Comparison of ENCODE assay signal across 9 mouse cellular contexts in genomic region chr3:79838751-79839150, GRCm38 (mm10). TPM values are rescaled to one million over a fixed set of nuclear protein-coding genes. Genes with fewer than 3 reads are reported as not detected.
A peak's percentile ranks its signal among the peaks of the same experiment; 100 is the strongest.
DNase-seq lines count a peak whose midpoint lies in the region; TF ChIP-seq lines count a peak whose summit lies in the region.
"Had no signal": no experiment of that assay in that cellular context is flagged by ENCODE, and none has a peak within 500 bp of the region (broad histone marks: within the 10 kb centered on the region; RNA-seq: fewer than 3 reads in every experiment).

No protein-coding gene starts in this region.

- no peak overlapping the region for H3K4me3 ChIP-seq in left cerebral cortex, adult 2 months
- H3K4me3 ChIP-seq in embryonic fibroblast, embryonic 13.5 days (ENCODE audit: insufficient read depth, low read length), result no peak overlapping the region
- H3K4me3 ChIP-seq: heart, embryonic 12.5 days had no signal

- H3K4me1 ChIP-seq in embryonic fibroblast, embryonic 13.5 days (ENCODE audit: control insufficient read depth, insufficient read depth, low read length), result no peaks in the 10 kb centered on the region

- no peak for TF ChIP-seq POLR2A in embryonic fibroblast, embryonic 13.5 days (IDR thresholded peaks at IDR 0.05; ENCODE audit: low read depth, low read length)

- intact Hi-C loops in left cerebral cortex, adult 2 months (cut with DNase I), result no loop called here
- intact Hi-C loops in left cerebral cortex, postnatal 36 days (cut with DNase I), result no loop called here

- DNase-seq in adrenal gland, postnatal 36 days, result peak; percentile 25 to 26
- DNase-seq in adrenal gland, adult 18-20 months (ENCODE audit: low spot score in 2 of 2), result no peak
- DNase-seq in left cerebral cortex, adult 2 months (ENCODE audit: extremely low spot score in 1 of 2, low spot score in 2 of 2), result no peak
- DNase-seq in left cerebral cortex, postnatal 36 days (ENCODE audit: low spot score in 2 of 2), result no peak
- DNase-seq in B cell, adult 2 months, result peak; percentile 19 to 32
- DNase-seq in ovary, postnatal 36 days (ENCODE audit: low spot score), result no peak
- DNase-seq in heart, adult 8-10 months (ENCODE audit: low spot score), result no peak

- peak; percentile 54 for TF ChIP-seq CTCF in left cerebral cortex, adult 2 months (IDR thresholded peaks at IDR 0.05)
- TF ChIP-seq CTCF in embryonic fibroblast, embryonic 13.5 days (IDR thresholded peaks at IDR 0.05; ENCODE audit: borderline replicate concordance, insufficient read depth, low read length), result peak; percentile 49; the same call in 1 of the 2 replicates

- H3K27ac ChIP-seq in left cerebral cortex, adult 2 months, result no peak overlapping the region
- H3K27ac ChIP-seq in embryonic fibroblast, embryonic 13.5 days (ENCODE audit: insufficient read depth, low read length), result no peak overlapping the region

RNA-seq across cellular contexts. Expression of gene Tmem144, which starts 13.8 kb away (rescaled TPM):
- 10 to 100 TPM; 14.0 to 16.4 TPM for total RNA-seq in adrenal gland, postnatal 36 days (2021)
- total RNA-seq in adrenal gland, adult 18-20 months (2021), result 10 to 100 TPM in 1 of 2 experiments, 1 to 10 TPM in 1; 3.3 to 10.1 TPM
- total RNA-seq in left cerebral cortex, adult 2 months (2021), result 10 to 100 TPM; 10.5 to 12.0 TPM
- total RNA-seq in left cerebral cortex, postnatal 36 days (2021), result 10 to 100 TPM; 10.6 to 12.4 TPM
- polyA plus RNA-seq in embryonic fibroblast, embryonic 13.5 days (2011; ENCODE audit: insufficient read length, low read depth, missing spikeins), result 7.9 and 8.4 TPM in 2 replicates
- 10 to 100 TPM; 14.9 to 20.3 (median 16.1) TPM for total RNA-seq in heart, adult 8-10 months (2022)

RNA-seq across cellular contexts. Expression of gene Fam198b, which starts 45.6 kb away (rescaled TPM):
- 10 to 100 TPM; 10.6 to 31.6 TPM for total RNA-seq in adrenal gland, postnatal 36 days (2021)
- total RNA-seq in adrenal gland, adult 18-20 months (2021), result 1 to 10 TPM; 7.4 to 7.8 TPM
- total RNA-seq in left cerebral cortex, adult 2 months (2021), result 1 to 10 TPM; 7.3 to 8.5 TPM
- total RNA-seq in left cerebral cortex, postnatal 36 days (2021), result 10 to 100 TPM in 1 of 2 experiments, 1 to 10 TPM in 1; 7.4 to 11.2 TPM
- 188 and 357 TPM in 2 replicates for polyA plus RNA-seq in embryonic fibroblast, embryonic 13.5 days (2011; ENCODE audit: insufficient read length, low read depth, missing spikeins)
- total RNA-seq in heart, adult 8-10 months (2022), result 10 to 100 TPM in 3 of 4 experiments, 1 to 10 TPM in 1; 10.0 to 15.6 (median 15.2) TPM

Comparison
In these comparisons a context has a peak if more than half of its experiments do, and no peak if none do; other contexts are left out.
1. DNase-seq: peak in adrenal gland, postnatal 36 days (2 of 2) and B cell, adult 2 months (2 of 2); none in adrenal gland, adult 18-20 months (0 of 2), left cerebral cortex, adult 2 months (0 of 2), left cerebral cortex, postnatal 36 days (0 of 2), ovary, postnatal 36 days (single experiment) and heart, adult 8-10 months (single experiment).